17 mouse cellular contexts compared by ENCODE assay signal in the genomic region with DNA sequence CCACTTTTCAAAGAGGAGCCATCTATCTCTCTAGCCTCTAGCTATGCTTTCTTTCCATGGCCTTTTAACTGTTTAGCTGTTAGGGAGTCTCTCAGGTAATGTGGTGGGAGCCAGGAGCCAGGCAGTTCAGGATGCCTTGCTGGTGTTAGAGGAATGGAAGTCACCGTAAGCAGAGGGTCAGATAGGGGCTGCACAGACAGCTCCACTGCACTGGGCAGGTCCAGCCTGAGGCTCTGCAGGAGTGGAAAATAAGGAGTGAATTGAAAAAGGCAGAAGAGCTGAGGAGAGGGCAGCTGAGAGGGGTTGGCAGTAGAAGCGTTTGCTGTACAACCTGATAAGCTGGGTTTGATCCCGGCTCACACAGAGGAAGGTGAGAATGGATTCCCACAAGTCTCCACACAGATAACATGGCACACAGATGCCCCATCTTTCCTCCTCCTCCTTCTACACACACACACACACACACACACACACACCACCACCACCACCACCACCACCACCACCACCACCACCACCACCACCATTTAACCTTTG.
"Had no signal": no experiment of that assay in that cellular context is flagged by ENCODE, and none has a peak within 500 bp of the region (broad histone marks: within the 10 kb centered on the region; RNA-seq: fewer than 3 reads in every experiment).

No protein-coding gene starts in this region.

- DNase-seq: left cerebral cortex, postnatal 4 days; liver; liver, embryonic 13.5 days; liver, postnatal 0 days; lung, adult 18-20 months; lung, adult 2 months; lung, embryonic 14.5 days; lung, postnatal 10 days; lung, postnatal 14 days; lung, postnatal 36 days; lung, postnatal 4 days; midbrain, embryonic 14.5 days had no signal

- ATAC-seq: liver, embryonic 12.5 days; liver, postnatal 0 days; lung, postnatal 0 days; midbrain, embryonic 13.5 days; midbrain, embryonic 15.5 days; midbrain, embryonic 16.5 days had no signal
